7 mouse cellular contexts compared by ENCODE assay signal in genomic region chr16:43980110-43980609, GRCm38 (mm10). TPM values are rescaled to one million over a fixed set of nuclear protein-coding genes. Genes with fewer than 3 reads are reported as not detected.
DNase-seq lines count a peak whose midpoint lies in the region; ATAC-seq lines count a peak whose summit lies in the region.

No protein-coding gene starts in this region.

- peak overlapping the region; percentile 67 for H3K9ac ChIP-seq in lung, embryonic 16.5 days (ENCODE audit: low read length)
- H3K9ac ChIP-seq in embryonic facial prominence, embryonic 13.5 days: peak overlapping the region; percentile 69
- peak overlapping the region; percentile 73 for H3K9ac ChIP-seq in neural tube, embryonic 13.5 days

- ATAC-seq in lung, embryonic 16.5 days (ENCODE audit: low read depth): no peak; the same call in 1 of the 2 replicates
- ATAC-seq in embryonic facial prominence, embryonic 13.5 days (ENCODE audit: insufficient number of reproducible peaks, insufficient read depth, low FRiP score, low TSS enrichment, low read depth): no peak
- ATAC-seq in neural tube, embryonic 13.5 days (ENCODE audit: low read depth): no peak

- peaks cover 6% of the 10 kb centered on the region for H3K27me3 ChIP-seq in lung, embryonic 16.5 days (ENCODE audit: control insufficient read depth, insufficient read depth, low read depth, low read length)
- peaks cover 30% of the 10 kb centered on the region for H3K27me3 ChIP-seq in embryonic facial prominence, embryonic 13.5 days
- peaks cover 35% of the 10 kb centered on the region for H3K27me3 ChIP-seq in neural tube, embryonic 13.5 days

- H3K4me1 ChIP-seq in lung, embryonic 16.5 days (replicated peaks; ENCODE audit: control insufficient read depth, insufficient read depth, low read length): no peaks in the 10 kb centered on the region; the same call in 1 of the 2 replicates
- peaks cover 5% of the 10 kb centered on the region; the same call in 1 of the 2 replicates for H3K4me1 ChIP-seq in embryonic facial prominence, embryonic 13.5 days
- H3K4me1 ChIP-seq in neural tube, embryonic 13.5 days (replicated peaks): peaks cover 3% of the 10 kb centered on the region; the same call in 1 of the 2 replicates

- H3K9me3 ChIP-seq in lung, embryonic 16.5 days (ENCODE audit: control insufficient read depth, low read length): no peaks in the 10 kb centered on the region
- H3K9me3 ChIP-seq in embryonic facial prominence, embryonic 13.5 days: no peaks in the 10 kb centered on the region
- no peaks in the 10 kb centered on the region for H3K9me3 ChIP-seq in neural tube, embryonic 13.5 days

- DNase-seq in lung, adult 18-20 months: no peak
- peak; percentile 68 for DNase-seq in induced T-regulatory cell, adult 2 months (ENCODE audit: low read depth)
- no peak for DNase-seq in T-cell, adult 2 months (ENCODE audit: low spot score)
- no peak for DNase-seq in left cerebral cortex, adult 11 months (ENCODE audit: low spot score)

- no peak overlapping the region for H3K27ac ChIP-seq in lung, embryonic 16.5 days (ENCODE audit: low read length)
- no peak overlapping the region for H3K27ac ChIP-seq in embryonic facial prominence, embryonic 13.5 days
- H3K27ac ChIP-seq in neural tube, embryonic 13.5 days (replicated peaks): no peak overlapping the region

- no peaks in the 10 kb centered on the region for H3K36me3 ChIP-seq in lung, embryonic 16.5 days (ENCODE audit: control insufficient read depth, insufficient read depth, low read length)
- H3K36me3 ChIP-seq in embryonic facial prominence, embryonic 13.5 days: no peaks in the 10 kb centered on the region
- no peaks in the 10 kb centered on the region for H3K36me3 ChIP-seq in neural tube, embryonic 13.5 days

- peak overlapping the region; percentile 99 for H3K4me2 ChIP-seq in lung, embryonic 16.5 days (ENCODE audit: low read depth, low read length)
- H3K4me2 ChIP-seq in embryonic facial prominence, embryonic 13.5 days: peak overlapping the region; percentile 100
- peak overlapping the region; percentile 100 for H3K4me2 ChIP-seq in neural tube, embryonic 13.5 days

- 20% methylated on average over 9 of the region's 9 CpGs for WGBS in lung, embryonic 16.5 days
- 19% methylated on average over 9 of the region's 9 CpGs for WGBS in embryonic facial prominence, embryonic 13.5 days
- WGBS in neural tube, embryonic 13.5 days: 30% methylated on average over 9 of the region's 9 CpGs

- H3K4me3 ChIP-seq in lung, embryonic 16.5 days (ENCODE audit: low read length): peak overlapping the region; percentile 76
- peak overlapping the region; percentile 66 for H3K4me3 ChIP-seq in embryonic facial prominence, embryonic 13.5 days
- H3K4me3 ChIP-seq in neural tube, embryonic 13.5 days: peak overlapping the region; percentile 79

RNA-seq across cellular contexts. Expression of gene Zdhhc23, which starts 0.6 kb away (rescaled TPM):
- 1.6 and 1.8 TPM in 2 replicates for polyA plus RNA-seq in lung, embryonic 16.5 days (2015; fragmentation: Nextera tagmentation; extraction: Ambion mirVana)
- 0.84 TPM in 2 replicates for polyA plus RNA-seq in embryonic facial prominence, embryonic 13.5 days (2015; fragmentation: Nextera tagmentation; extraction: Ambion mirVana)
- polyA plus RNA-seq in neural tube, embryonic 13.5 days (2015; fragmentation: Nextera tagmentation; extraction: Ambion mirVana): 1.4 and 1.7 TPM in 2 replicates

RNA-seq across cellular contexts. Expression of gene Qtrt2, which starts 53.6 kb away (rescaled TPM):
- polyA plus RNA-seq in lung, embryonic 16.5 days (2015; fragmentation: Nextera tagmentation; extraction: Ambion mirVana): 21.1 and 24.8 TPM in 2 replicates
- 36.6 and 37.5 TPM in 2 replicates for polyA plus RNA-seq in embryonic facial prominence, embryonic 13.5 days (2015; fragmentation: Nextera tagmentation; extraction: Ambion mirVana)
- polyA plus RNA-seq in neural tube, embryonic 13.5 days (2015; fragmentation: Nextera tagmentation; extraction: Ambion mirVana): 19.4 and 22.2 TPM in 2 replicates
